Mouse (Mus musculus) spleen, adult 2 months (tissue): ENCODE results near the gene Dusp12. TPM values are rescaled to one million over a fixed set of nuclear protein-coding genes. Genes with fewer than 3 reads are reported as not detected.

ENCODE experiments used
- DNase-seq, 2 experiments: peaks; one replicate each; pipeline versions ENCODE4 v3.0.0 to v3.0.0-alpha.2; 2012 to 2021; ENCODE audit warnings: low spot score in 2 of 2, low read depth in 1 of 2
- H3K27ac ChIP-seq: fragments of 200-500 bp; 2 replicates; pipeline ENCODE4 v1.5.1; 2012; ENCODE audit warnings: low read length, inconsistent platforms; ENCODE audit not compliant: insufficient read depth
- H3K27me3 ChIP-seq: fragments of 200-500 bp; 2 replicates; pipeline ENCODE4 v1.6.1; 2012; ENCODE audit warnings: mild to moderate bottlenecking, moderate library complexity, low read length, inconsistent platforms; ENCODE audit not compliant: control insufficient read depth, insufficient read depth
- H3K36me3 ChIP-seq: fragments of 200-500 bp; 2 replicates; pipeline ENCODE4 v1.6.1; 2012; ENCODE audit warnings: mild to moderate bottlenecking, low read length, inconsistent platforms; ENCODE audit not compliant: control insufficient read depth, insufficient read depth
- H3K4me1 ChIP-seq: fragments of 200-500 bp; 2 replicates; pipeline ENCODE4 v1.6.1; 2011; ENCODE audit warnings: inconsistent platforms; ENCODE audit not compliant: control insufficient read depth, insufficient read depth, insufficient read length
- H3K4me3 ChIP-seq: fragments of 200-500 bp; 2 replicates; pipeline ENCODE4 v1.5.1; 2011; ENCODE audit warnings: mild to moderate bottlenecking, inconsistent platforms; ENCODE audit not compliant: insufficient read depth, insufficient read length; ENCODE audit errors: extremely low read depth
- CTCF ChIP-seq: fragments of 200-500 bp; IDR thresholded peaks from 2 replicates; pipeline ENCODE4 v1.5.1; 2011; ENCODE audit warnings: mild to moderate bottlenecking, inconsistent platforms; ENCODE audit not compliant: insufficient read depth, insufficient read length, insufficient replicate concordance; ENCODE audit errors: extremely low read depth
- POLR2A ChIP-seq: fragments of 200-500 bp; IDR thresholded peaks from 2 replicates; pipeline ENCODE4 v1.6.1; 2011; ENCODE audit warnings: low read depth, low read length, inconsistent platforms
- WGBS: fragments of 180-500 bp; shearing (Covaris S2); methylation state at CpG from one replicate; pipeline ENCODE4 v1.1.7; 2018; 5-methylcytosine and 5-hydroxymethylcytosine counted together
- polyA plus RNA-seq: library from polyadenylated mRNA; depleted of rRNA; stranded (reverse); fragments of >200 nt; gene quantifications from 2 replicates; pipeline ENCODE4 v1.2.3, GENCODE M21; 2012

Gene Dusp12
- polyA plus RNA-seq, 1 experiment = 11.0 TPM

DNA sequence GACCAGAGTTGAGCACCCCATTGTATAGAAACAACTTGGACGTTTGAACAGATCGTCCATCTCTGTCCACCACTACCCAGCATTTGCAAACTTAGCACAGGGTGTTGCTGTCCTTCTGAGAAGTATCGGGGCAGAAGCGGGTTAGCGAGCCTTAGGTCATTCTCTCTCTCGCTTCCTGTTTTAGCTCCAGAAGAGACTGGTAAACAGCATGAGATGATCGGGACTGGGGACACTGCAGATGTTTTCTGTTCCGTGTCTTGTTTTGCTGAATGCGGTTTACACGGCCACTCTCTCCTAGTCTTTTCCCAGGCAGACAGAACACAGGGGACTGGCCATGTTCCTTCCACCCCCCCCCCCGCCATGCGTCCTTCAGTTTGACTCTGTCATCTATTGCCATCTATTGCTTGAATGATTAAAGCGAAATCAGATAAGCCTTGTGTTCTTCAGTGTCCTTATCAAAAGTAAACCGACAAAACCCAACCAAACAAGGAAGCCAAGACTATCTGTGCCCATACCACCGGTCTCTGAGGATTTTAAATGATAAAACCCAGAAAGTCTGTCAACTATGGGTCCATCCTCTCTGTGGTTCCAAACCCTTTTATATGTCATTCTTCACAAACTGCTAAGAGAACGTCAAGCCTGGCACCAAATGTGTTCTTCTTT is 13.2 kb upstream of the Dusp12 start:
- peak in 1 of 2 experiments; percentile 15 for DNase-seq
- 54% methylated on average over 16 of the region's 16 CpGs for WGBS
- no peaks in the 10 kb centered on the region for H3K27me3 ChIP-seq
- H3K27ac ChIP-seq = peak overlapping the region; percentile 40; the same call in 1 of the 2 replicates
- no peak overlapping the region for H3K4me3 ChIP-seq
- peaks cover 6% of the 10 kb centered on the region; the same call in 1 of the 2 replicates for H3K4me1 ChIP-seq
- TF ChIP-seq POLR2A (no peak), CTCF (no peak)
- H3K36me3 ChIP-seq = no peaks in the 10 kb centered on the region

DNA sequence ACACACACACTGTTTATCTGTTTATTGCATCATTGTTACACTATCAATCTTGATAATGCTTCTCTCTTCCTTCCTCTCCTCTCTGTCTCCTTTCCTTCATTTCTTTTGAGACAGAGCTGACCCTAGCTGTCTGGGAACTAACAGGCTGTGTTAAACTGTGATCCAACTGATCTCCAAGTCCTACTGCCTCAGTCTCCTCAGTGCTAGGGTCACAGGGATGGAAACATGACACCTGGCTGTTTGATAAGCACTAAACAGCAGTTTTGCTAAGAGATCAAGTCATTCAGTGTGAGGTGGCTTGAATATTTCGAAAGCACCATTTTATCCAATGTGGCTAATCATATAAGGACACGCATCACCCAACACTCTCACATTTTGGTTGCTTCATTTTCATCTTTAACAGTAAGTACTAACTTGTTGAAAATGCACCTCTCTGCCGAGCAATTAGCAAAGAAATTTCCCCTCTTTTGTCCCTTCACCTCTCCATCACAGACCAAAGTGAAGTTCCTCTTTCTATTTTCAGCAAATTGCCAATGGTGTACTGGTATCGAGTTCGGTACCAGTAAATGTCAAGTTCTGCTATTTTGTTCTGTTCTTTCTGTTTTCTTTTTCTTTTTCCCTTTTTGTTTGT is 11.4 kb upstream of the Dusp12 start:
- 24% methylated on average over 5 of the region's 5 CpGs for WGBS
- H3K4me3 ChIP-seq = no peak overlapping the region
- no peaks in the 10 kb centered on the region for H3K36me3 ChIP-seq
- no peaks in the 10 kb centered on the region for H3K27me3 ChIP-seq
- TF ChIP-seq POLR2A (no peak), CTCF (no peak)
- peak overlapping the region; percentile 30; the same call in 1 of the 2 replicates for H3K27ac ChIP-seq
- no peak for DNase-seq
- peaks cover 6% of the 10 kb centered on the region; the same call in 1 of the 2 replicates for H3K4me1 ChIP-seq

DNA sequence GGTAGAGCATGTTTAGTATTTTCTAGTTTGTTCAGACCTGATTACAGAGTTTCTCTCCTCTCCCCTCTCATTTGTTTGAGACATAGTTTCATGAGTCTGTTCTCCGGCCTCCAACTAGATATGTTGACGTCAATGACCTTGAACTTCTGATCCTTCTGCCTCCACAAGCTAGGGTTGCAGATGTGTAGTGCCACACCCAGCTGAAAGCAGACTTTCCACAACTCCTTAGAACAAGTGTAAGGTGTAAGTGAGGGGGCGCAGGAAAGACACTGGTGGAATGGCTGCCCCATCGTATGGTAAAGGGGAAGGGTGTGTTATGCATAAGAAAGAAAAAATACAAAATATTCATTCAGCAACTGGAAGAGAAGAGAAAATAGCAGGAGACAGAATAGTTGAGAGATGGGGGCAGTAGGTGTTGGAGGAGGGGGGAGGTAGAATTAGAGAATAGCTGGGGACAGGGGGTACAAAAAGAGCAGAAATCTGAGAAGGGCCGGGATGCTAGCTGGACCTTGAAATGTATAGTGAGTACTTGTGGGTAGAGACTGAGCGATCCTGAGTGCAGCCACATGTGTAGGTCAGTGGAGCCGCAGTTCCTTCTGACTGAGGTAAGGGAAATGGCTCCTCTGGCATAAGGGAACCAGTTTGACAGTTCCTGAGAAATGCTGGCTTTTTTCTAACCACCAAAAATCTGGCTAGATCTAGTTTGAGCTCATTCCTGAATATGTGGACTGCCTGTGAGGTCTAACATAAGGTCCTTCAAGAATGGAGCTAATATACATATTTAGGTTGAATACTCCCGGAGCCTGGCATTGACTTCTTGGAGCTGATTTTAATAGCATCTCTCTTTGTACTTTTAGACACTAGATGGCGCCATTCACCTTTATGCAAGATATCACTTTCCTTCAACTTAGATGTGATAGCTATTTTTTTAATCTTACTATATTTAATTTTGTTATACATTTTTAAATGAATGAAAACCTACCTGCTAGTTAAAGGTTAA is 9.6 kb upstream of the Dusp12 start:
- Histone ChIP-seq H3K27me3 (no peaks in the 10 kb centered on the region), H3K4me3 (no peak overlapping the region), H3K27ac (no peak overlapping the region), H3K4me1 (peaks cover 6% of the 10 kb centered on the region; the same call in 1 of the 2 replicates), H3K36me3 (no peaks in the 10 kb centered on the region)
- TF ChIP-seq CTCF (no peak), POLR2A (no peak)
- 59% methylated on average over 9 of the region's 9 CpGs for WGBS
- DNase-seq = peak in 1 of 2 experiments; percentile 52

DNA sequence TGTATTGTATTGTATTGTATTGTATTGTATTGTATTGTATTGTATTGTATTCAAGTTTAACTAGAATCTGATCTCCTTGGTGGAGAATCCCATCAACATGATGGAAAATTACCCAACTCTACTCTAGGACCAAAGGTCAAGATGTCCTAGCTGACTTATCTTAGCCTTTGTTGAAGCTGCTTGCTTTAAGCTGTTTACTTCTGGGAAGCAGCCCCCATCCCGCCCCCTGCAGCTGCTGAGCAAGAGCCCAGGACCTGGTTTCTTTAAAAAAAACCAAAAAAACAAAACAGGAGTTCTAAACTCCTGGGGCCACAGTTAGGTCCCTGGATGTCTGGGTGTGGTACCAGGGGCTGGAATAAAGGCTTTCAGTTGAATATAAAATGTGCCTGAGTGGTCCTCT is 6.9 kb upstream of the Dusp12 start:
- H3K4me3 ChIP-seq = no peak overlapping the region
- TF ChIP-seq POLR2A (no peak), CTCF (no peak)
- no peaks in the 10 kb centered on the region for H3K36me3 ChIP-seq
- H3K27me3 ChIP-seq = no peaks in the 10 kb centered on the region
- no peak overlapping the region for H3K27ac ChIP-seq
- DNase-seq = no peak
- H3K4me1 ChIP-seq = peaks cover 3% of the 10 kb centered on the region; the same call in 1 of the 2 replicates
- 81% methylated on average over 1 of the region's 1 CpGs for WGBS

DNA sequence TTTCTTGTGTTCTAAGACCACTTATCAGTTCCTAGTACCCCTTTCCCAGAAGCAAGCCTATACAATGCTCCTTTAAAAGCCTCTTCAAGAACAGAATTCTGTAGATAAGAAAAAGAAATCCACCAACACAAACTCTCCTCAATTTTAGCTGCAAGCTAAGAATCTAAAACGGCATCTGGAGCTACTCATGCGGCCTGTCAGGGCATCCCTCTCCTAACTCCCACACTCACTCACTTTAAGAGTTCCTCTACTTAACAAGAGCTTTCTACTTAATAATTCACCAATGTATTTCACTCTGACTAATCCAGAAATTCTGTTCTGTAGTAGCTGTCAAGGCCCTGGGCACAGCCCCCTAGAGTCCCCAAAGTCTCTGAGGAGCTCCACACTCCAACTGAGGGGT is 6.3 kb upstream of the Dusp12 start:
- WGBS = 84% methylated on average over 2 of the region's 2 CpGs
- H3K27me3 ChIP-seq = no peaks in the 10 kb centered on the region
- no peak for DNase-seq
- TF ChIP-seq POLR2A (no peak), CTCF (no peak)
- no peak overlapping the region for H3K4me3 ChIP-seq
- peaks cover 1% of the 10 kb centered on the region; the same call in 1 of the 2 replicates for H3K4me1 ChIP-seq
- no peak overlapping the region for H3K27ac ChIP-seq
- no peaks in the 10 kb centered on the region for H3K36me3 ChIP-seq

DNA sequence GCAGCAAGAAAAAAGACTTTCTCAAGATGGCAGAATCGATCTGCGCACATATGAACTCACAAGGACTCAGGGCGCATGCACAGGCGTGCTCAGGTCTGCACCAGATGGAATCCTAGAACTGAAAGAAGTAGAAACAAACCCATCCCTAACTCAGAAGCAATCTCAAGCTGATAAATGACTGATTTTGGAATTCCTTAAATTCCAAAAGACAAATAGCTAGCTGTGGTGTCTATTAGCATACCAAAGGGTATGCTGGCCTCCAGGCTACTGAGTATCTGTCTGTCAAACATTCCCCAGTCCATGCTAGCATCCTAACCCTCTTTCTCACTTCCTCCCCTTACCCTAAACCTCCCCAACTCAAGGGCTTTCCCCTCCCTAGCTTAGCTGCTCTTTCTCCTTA is 4.0 kb upstream of the Dusp12 start:
- TF ChIP-seq CTCF (no peak), POLR2A (no peak)
- DNase-seq = no peak
- no peaks in the 10 kb centered on the region for H3K27me3 ChIP-seq
- no peaks in the 10 kb centered on the region for H3K36me3 ChIP-seq
- no peak overlapping the region for H3K4me3 ChIP-seq
- WGBS = 86% methylated on average over 4 of the region's 4 CpGs
- peaks cover 2% of the 10 kb centered on the region; the same call in 1 of the 2 replicates for H3K4me1 ChIP-seq
- no peak overlapping the region for H3K27ac ChIP-seq
